Mouse (Mus musculus) liver, embryonic 14.5 days (tissue): Measurements from ENCODE around the gene Edem3. TPM values are rescaled to one million over a fixed set of nuclear protein-coding genes. Genes with fewer than 3 reads are reported as not detected.
A peak's percentile ranks its signal among the peaks of the same experiment; 100 is the strongest.
"Not testable (repeated sequence)": the region's sequence is repeated elsewhere in the genome, so short reads cannot be mapped to it uniquely, and the experiment has no call there.

ENCODE experiments used
- ATAC-seq: fragments of 200-750 bp; cut with Nextera tagmentation; 2 replicates; pipeline ENCODE4 v1.8.0; 2017; ENCODE audit warnings: moderate number of reproducible peaks, mild to moderate bottlenecking, moderate library complexity; ENCODE audit not compliant: insufficient read depth
- DNase-seq, 3 experiments: peaks; one replicate each; pipeline ENCODE4 v3.0.0-alpha.2; 2012 to 2013; ENCODE audit warnings: low read depth in 3 of 3, low spot score in 3 of 3
- H3K27ac ChIP-seq: fragments of 300-500 bp; sonication (generic); 2 replicates; pipeline ENCODE4 v1.5.1; 2014; ENCODE audit warnings: moderate library complexity, mild to moderate bottlenecking, control low read depth, inconsistent platforms
- H3K27me3 ChIP-seq: fragments of 300-500 bp; sonication (generic); 2 replicates; pipeline ENCODE4 v1.6.1; 2014; ENCODE audit warnings: mild to moderate bottlenecking, low read length, moderate library complexity; ENCODE audit not compliant: control insufficient read depth, insufficient read depth
- H3K36me3 ChIP-seq: fragments of 300-500 bp; sonication (generic); replicated peaks from 2 replicates; pipeline ENCODE4 v1.6.1; 2014; ENCODE audit warnings: low read depth; ENCODE audit not compliant: control insufficient read depth, insufficient read depth
- H3K4me1 ChIP-seq, 2 experiments: fragments of 200-500 bp in 1 of 2; fragments of 300-500 bp in 1 of 2; sonication (generic) in 1 of 2; replicated peaks; 2 replicates each; pipeline ENCODE4 v1.6.1; 2012 to 2014; ENCODE audit warnings: antibody characterized with exemption in 1 of 2, inconsistent platforms in 1 of 2, low read length in 1 of 2; ENCODE audit not compliant: control insufficient read depth in 2 of 2, insufficient read depth in 2 of 2
- H3K4me2 ChIP-seq: fragments of 300-500 bp; sonication (generic); 2 replicates; pipeline ENCODE4 v1.6.1; 2014; ENCODE audit warnings: low read depth, mild to moderate bottlenecking, control low read depth, moderate library complexity
- H3K4me3 ChIP-seq, 2 experiments: fragments of 200-500 bp in 1 of 2; fragments of 300-500 bp in 1 of 2; sonication (generic) in 1 of 2; 2 replicates each; pipeline ENCODE4 v1.5.1; 2012 to 2014; ENCODE audit warnings: low read depth in 2 of 2, low read length in 2 of 2, mild to moderate bottlenecking in 2 of 2, control low read depth in 1 of 2, inconsistent platforms in 1 of 2, moderate library complexity in 1 of 2; ENCODE audit not compliant: insufficient read depth in 1 of 2
- H3K9ac ChIP-seq: fragments of 300-500 bp; sonication (generic); replicated peaks from 2 replicates; pipeline ENCODE4 v1.6.1; 2014; ENCODE audit warnings: mild to moderate bottlenecking, control low read depth, moderate library complexity
- H3K9me3 ChIP-seq: fragments of 300-500 bp; sonication (generic); 2 replicates; pipeline ENCODE4 v1.6.1; 2016; ENCODE audit warnings: low read length, mixed read lengths; ENCODE audit not compliant: control insufficient read depth
- CTCF ChIP-seq: IDR thresholded peaks from 2 replicates; pipeline ENCODE4 v1.5.1; 2016; ENCODE audit warnings: antibody characterized with exemption, low read depth, control low read depth
- EP300 ChIP-seq: IDR thresholded peaks from 2 replicates; pipeline ENCODE4 v1.6.1; 2016; ENCODE audit warnings: antibody characterized with exemption, low read depth
- WGBS: fragments of 180-500 bp; shearing (Covaris S2); extraction: QIAGEN DNeasy Blood & Tissue Kit; methylation state at CpG from one replicate; pipeline ENCODE4 v1.1.7; 2014; ENCODE audit not compliant: insufficient replicate concordance; 5-methylcytosine and 5-hydroxymethylcytosine counted together
- polyA plus RNA-seq, 2 experiments: library from polyadenylated mRNA; depleted of rRNA in 1 of 2; stranded (reverse) in 1 of 2; unstranded in 1 of 2; fragments of >200 nt; fragmentation: Nextera tagmentation in 1 of 2; extraction: Ambion mirVana in 1 of 2; gene quantifications; 2 replicates each; pipeline versions ENCODE4 v1.2.1 to v1.2.3; 2012 to 2014

The Edem3 gene
- polyA plus RNA-seq, 2 experiments, result 4.3 to 6.1 TPM

- 15% methylated on average over 2 of the region's 2 CpGs for WGBS
- 0 out of 2 replicates have a peak, but pooled peaks have one; percentile 15 for TF ChIP-seq EP300
- no peak for TF ChIP-seq CTCF
- H3K27me3 ChIP-seq, result no peaks in the 10 kb centered on the region
- no peak overlapping the region for H3K27ac ChIP-seq
- peaks cover 29% of the 10 kb centered on the region for H3K36me3 ChIP-seq
- H3K9me3 ChIP-seq, result no peaks in the 10 kb centered on the region
- no peak overlapping the region for H3K4me3 ChIP-seq
- H3K9ac ChIP-seq, result no peak overlapping the region
- DNase-seq (peak in 1 of 3 experiments; percentile 20), ATAC-seq (peak; percentile 73)
- peaks cover 5% of the 10 kb centered on the region in 2 experiments; a peak in 3 of 4 replicates for H3K4me1 ChIP-seq
- H3K4me2 ChIP-seq, result no peak overlapping the region
These were observed 24.1 kb downstream of the Edem3 start for GRCm38 (mm10) chr1:151779306-151779705.

GRCm38 (mm10) chr1:151781447-151781846, 26.3 kb downstream of the Edem3 start:
- TF ChIP-seq CTCF, result no peak
- ATAC-seq (no peak), DNase-seq (no peak)
- H3K4me1 ChIP-seq, result peaks cover 5% of the 10 kb centered on the region in 2 experiments; a peak in 3 of 4 replicates
- 71% methylated on average over 7 of the region's 7 CpGs for WGBS
- peaks cover 36% of the 10 kb centered on the region for H3K36me3 ChIP-seq
- H3K27ac ChIP-seq, result no peak overlapping the region
- H3K9ac ChIP-seq, result no peak overlapping the region
- H3K27me3 ChIP-seq, result no peaks in the 10 kb centered on the region
- H3K4me3 ChIP-seq, result no peak overlapping the region
- no peak overlapping the region for H3K4me2 ChIP-seq
- H3K9me3 ChIP-seq, result no peaks in the 10 kb centered on the region

- H3K27ac ChIP-seq, result no peak overlapping the region
- no peak overlapping the region for H3K4me3 ChIP-seq
- no peak overlapping the region for H3K9ac ChIP-seq
- H3K4me2 ChIP-seq, result no peak overlapping the region
- 84% methylated on average over 2 of the region's 2 CpGs for WGBS
- no peaks in the 10 kb centered on the region for H3K27me3 ChIP-seq
- no peaks in the 10 kb centered on the region for H3K9me3 ChIP-seq
- DNase-seq (no peak), ATAC-seq (no peak)
- H3K36me3 ChIP-seq, result peaks cover 25% of the 10 kb centered on the region
- TF ChIP-seq CTCF (no peak), EP300 (no peak)
- H3K4me1 ChIP-seq, result peaks cover 5% of the 10 kb centered on the region in 2 experiments; a peak in 3 of 4 replicates
These were observed 28.2 kb downstream of the Edem3 start for GRCm38 (mm10) chr1:151783403-151783802.

GRCm38 (mm10) chr1:151786406-151786805, 31.2 kb downstream of the Edem3 start:
- no peaks in the 10 kb centered on the region for H3K9me3 ChIP-seq
- ATAC-seq (no peak), DNase-seq (no peak)
- no peaks in the 10 kb centered on the region for H3K27me3 ChIP-seq
- H3K4me3 ChIP-seq, result no peak overlapping the region
- WGBS, result 88% methylated on average over 5 of the region's 5 CpGs
- H3K4me1 ChIP-seq, result no peaks in the 10 kb centered on the region
- H3K9ac ChIP-seq, result no peak overlapping the region
- TF ChIP-seq EP300 (no peak), CTCF (no peak)
- H3K36me3 ChIP-seq, result peaks cover 14% of the 10 kb centered on the region
- no peak overlapping the region for H3K27ac ChIP-seq
- no peak overlapping the region for H3K4me2 ChIP-seq

GRCm38 (mm10) chr1:151789136-151789535, 34.0 kb downstream of the Edem3 start:
- no peak for DNase-seq
- 76% methylated on average over 4 of the region's 4 CpGs for WGBS
- Histone ChIP-seq H3K9me3 (no peaks in the 10 kb centered on the region), H3K4me3 (no peak overlapping the region), H3K4me2 (no peak overlapping the region), H3K4me1 (no peaks in the 10 kb centered on the region), H3K9ac (no peak overlapping the region), H3K36me3 (peaks cover 7% of the 10 kb centered on the region), H3K27me3 (no peaks in the 10 kb centered on the region), H3K27ac (no peak overlapping the region)
- TF ChIP-seq CTCF, result no peak
- TF ChIP-seq EP300, result no peak
- no peak for ATAC-seq

GRCm38 (mm10) chr1:151792076-151792475, 36.9 kb downstream of the Edem3 start:
- WGBS, result 32% methylated on average over 8 of the region's 8 CpGs
- not testable (repeated sequence) for H3K27me3 ChIP-seq, ATAC-seq, DNase-seq, H3K27ac ChIP-seq, H3K9ac ChIP-seq, H3K4me2 ChIP-seq, H3K9me3 ChIP-seq, H3K4me1 ChIP-seq, H3K4me3 ChIP-seq
- peaks cover 14% of the 10 kb centered on the region for H3K36me3 ChIP-seq

- H3K27me3 ChIP-seq, H3K4me2 ChIP-seq, DNase-seq, H3K9ac ChIP-seq, ATAC-seq, H3K4me1 ChIP-seq, H3K9me3 ChIP-seq, H3K27ac ChIP-seq, H3K4me3 ChIP-seq: not testable (repeated sequence)
- H3K36me3 ChIP-seq, result peaks cover 20% of the 10 kb centered on the region
- 57% methylated on average over 3 of the region's 3 CpGs for WGBS
These were observed 47.6 kb downstream of the Edem3 start for GRCm38 (mm10) chr1:151802795-151803194.
